Mouse (Mus musculus) kidney, adult 2 months (tissue): ENCODE data around the gene Grk5.

Experiments
- CTCF ChIP-seq: fragments of 200-500 bp; conservative IDR thresholded peaks from 2 replicates; pipeline ENCODE4 v1.5.1; 2011; ENCODE audit warnings: low read depth, mild to moderate bottlenecking, control low read depth, low read length, moderate library complexity, mixed read lengths; ENCODE audit not compliant: insufficient read depth, insufficient read length
- POLR2A ChIP-seq: fragments of 200-500 bp; IDR thresholded peaks from one replicate; pipeline ENCODE4 v1.6.1; 2011; ENCODE audit warnings: low read depth, low read length, control low read depth

- TF ChIP-seq CTCF = no peak
- TF ChIP-seq POLR2A = no peak
These were observed 251.0 kb downstream of the Grk5 start, which contains the start of gene Zfp950 for GRCm38 (mm10) chr19:61140342-61141206.
